Mouse (Mus musculus): ENCODE measurements around the gene Bhlha15.

The Bhlha15 gene

GRCm38 (mm10) chr5:144189950-144190583 is at the start of gene Bhlha15:
Gene Bhlha15, plus strand, starts transcription at chr5:144190286.
- DNase-seq (ENCODE audit: extremely low spot score), result peak; percentile 61

GRCm38 (mm10) chr5:144143531-144143930 is 46.6 kb upstream of the Bhlha15 start:
- no peak for DNase-seq (ENCODE audit: extremely low spot score)

GRCm38 (mm10) chr5:144146898-144147297 is 43.2 kb upstream of the Bhlha15 start:
- DNase-seq (ENCODE audit: extremely low spot score), result no peak

GRCm38 (mm10) chr5:144149530-144149929 is 40.6 kb upstream of the Bhlha15 start:
- DNase-seq (ENCODE audit: extremely low spot score), result no peak

GRCm38 (mm10) chr5:144151270-144151669 is 38.8 kb upstream of the Bhlha15 start:
- DNase-seq (ENCODE audit: extremely low spot score), result no peak

- peak; percentile 66 for DNase-seq (ENCODE audit: extremely low spot score)
These were observed 35.6 kb upstream of the Bhlha15 start for GRCm38 (mm10) chr5:144154528-144154927.

- no peak for DNase-seq (ENCODE audit: extremely low spot score)
These were observed 31.5 kb upstream of the Bhlha15 start for GRCm38 (mm10) chr5:144158604-144159003.

GRCm38 (mm10) chr5:144159137-144159536 is 30.9 kb upstream of the Bhlha15 start:
- no peak for DNase-seq (ENCODE audit: extremely low spot score)

- no peak for DNase-seq (ENCODE audit: extremely low spot score)
These were observed 27.8 kb upstream of the Bhlha15 start for GRCm38 (mm10) chr5:144162080-144162812.

GRCm38 (mm10) chr5:144162813-144163517 is 27.1 kb upstream of the Bhlha15 start:
- no peak for DNase-seq (ENCODE audit: extremely low spot score)

GRCm38 (mm10) chr5:144165756-144166155 is 24.3 kb upstream of the Bhlha15 start:
- no peak for DNase-seq (ENCODE audit: extremely low spot score)

- DNase-seq (ENCODE audit: extremely low spot score), result no peak
These were observed 20.7 kb upstream of the Bhlha15 start for GRCm38 (mm10) chr5:144169275-144169975.

GRCm38 (mm10) chr5:144173648-144174047 is 16.4 kb upstream of the Bhlha15 start:
- DNase-seq (ENCODE audit: extremely low spot score), result no peak

GRCm38 (mm10) chr5:144178216-144178615 is 11.9 kb upstream of the Bhlha15 start:
- no peak for DNase-seq (ENCODE audit: extremely low spot score)

- no peak for DNase-seq (ENCODE audit: extremely low spot score)
These were observed 8.8 kb upstream of the Bhlha15 start for GRCm38 (mm10) chr5:144181249-144181648.

GRCm38 (mm10) chr5:144182542-144183247 is 7.4 kb upstream of the Bhlha15 start:
- DNase-seq (ENCODE audit: extremely low spot score), result no peak

- DNase-seq (ENCODE audit: extremely low spot score), result no peak
These were observed 6.9 kb upstream of the Bhlha15 start for GRCm38 (mm10) chr5:144183248-144183559.

- DNase-seq (ENCODE audit: extremely low spot score), result no peak
These were observed 6.3 kb upstream of the Bhlha15 start for GRCm38 (mm10) chr5:144183647-144184335.

- no peak for DNase-seq (ENCODE audit: extremely low spot score)
These were observed 5.6 kb upstream of the Bhlha15 start for GRCm38 (mm10) chr5:144184350-144185045.

GRCm38 (mm10) chr5:144188422-144188821 is 1.7 kb upstream of the Bhlha15 start:
- no peak for DNase-seq (ENCODE audit: extremely low spot score)
